Mouse (Mus musculus) heart, adult 2 months (tissue): ENCODE data around the gene Cercam. TPM values are rescaled to one million over a fixed set of nuclear protein-coding genes. Genes with fewer than 3 reads are reported as not detected.
A peak's percentile ranks its signal among the peaks of the same experiment; 100 is the strongest.

Experiments used
- DNase-seq, 2 experiments: peaks; one replicate each; pipeline ENCODE4 v3.0.0; 2021
- H3K27ac ChIP-seq: fragments of 200-600 bp; 2 replicates; pipeline ENCODE4 v1.8.1; 2022
- H3K27me3 ChIP-seq: fragments of 200-500 bp; 2 replicates; pipeline ENCODE4 v1.6.1; 2012; ENCODE audit warnings: mild to moderate bottlenecking, low read length, inconsistent platforms, mixed read lengths; ENCODE audit not compliant: control insufficient read depth, insufficient read depth
- H3K36me3 ChIP-seq: fragments of 200-500 bp; 2 replicates; pipeline ENCODE4 v1.6.1; 2012; ENCODE audit warnings: low read length, inconsistent platforms; ENCODE audit not compliant: control insufficient read depth, insufficient read depth
- H3K4me1 ChIP-seq: fragments of 200-500 bp; 2 replicates; pipeline ENCODE4 v1.6.1; 2011; ENCODE audit warnings: low read length; ENCODE audit not compliant: control insufficient read depth, insufficient read depth
- H3K4me3 ChIP-seq: fragments of 200-600 bp; 2 replicates; pipeline ENCODE4 v1.8.1; 2022
- H3K79me2 ChIP-seq: fragments of 200-500 bp; replicated peaks from 2 replicates; pipeline ENCODE4 v1.6.1; 2012; ENCODE audit warnings: mild to moderate bottlenecking, inconsistent platforms, low read length, moderate library complexity, mixed read lengths; ENCODE audit not compliant: control insufficient read depth, insufficient read depth
- H3K9ac ChIP-seq: fragments of 200-500 bp; 2 replicates; pipeline ENCODE4 v1.6.1; 2012; ENCODE audit warnings: low read depth, mild to moderate bottlenecking, control low read depth, inconsistent platforms, low read length, mixed read lengths
- CTCF ChIP-seq: fragments of 200-600 bp; IDR thresholded peaks from 2 replicates; pipeline ENCODE4 v1.8.1; 2022; ENCODE audit warnings: antibody characterized with exemption, mild to moderate bottlenecking, moderate library complexity
- EP300 ChIP-seq: fragments of 200-500 bp; IDR thresholded peaks from 2 replicates; pipeline ENCODE4 v1.6.1; 2011; ENCODE audit warnings: low read depth, low read length, control low read depth; ENCODE audit not compliant: insufficient read depth
- POLR2A ChIP-seq: fragments of 200-500 bp; IDR thresholded peaks from 2 replicates; pipeline ENCODE4 v1.6.1; 2011; ENCODE audit warnings: mild to moderate bottlenecking, low read depth, low read length, control low read depth; ENCODE audit not compliant: insufficient read depth
- WGBS: fragments of 180-500 bp; shearing (Covaris S2); methylation state at CpG from one replicate; pipeline ENCODE4 v1.1.7; 2018; 5-methylcytosine and 5-hydroxymethylcytosine counted together
- intact Hi-C: fragments of 180-260 bp; cut with DNase I; formaldehyde crosslinking; loops from one replicate; pipeline ENCODE4 v1.15.1; 2025
- polyA plus RNA-seq: library from polyadenylated mRNA; depleted of rRNA; stranded (reverse); fragments of >200 nt; gene quantifications from 2 replicates; pipeline ENCODE4 v1.2.3, GENCODE M21; 2012
- total RNA-seq, 2 experiments: library from RNA; stranded (reverse); gene quantifications; 2 replicates each; pipeline ENCODE4 v1.2.3; 2021

Gene Cercam
- total and polyA plus RNA-seq, 3 experiments, result 3.0 to 6.9 (median 4.1) TPM

GRCm38 (mm10) chr2:29857967-29858366 lies 11.0 kb upstream of the Cercam start:
- Histone ChIP-seq H3K27ac (no peak overlapping the region), H3K4me3 (no peak overlapping the region), H3K79me2 (no peaks in the 10 kb centered on the region), H3K36me3 (no peaks in the 10 kb centered on the region), H3K9ac (no peak overlapping the region), H3K4me1 (no peaks in the 10 kb centered on the region), H3K27me3 (no peaks in the 10 kb centered on the region)
- TF ChIP-seq EP300 (no peak), POLR2A (no peak), CTCF (no peak)
- intact Hi-C loops, result loop anchor here (2.0 kb wide), 1 partner anchor 41 kb away; no protein-coding TSS in a partner anchor
- 61% methylated on average over 5 of the region's 5 CpGs for WGBS
- DNase-seq, result no peak

GRCm38 (mm10) chr2:29858748-29859473 lies 10.1 kb upstream of the Cercam start:
- Histone ChIP-seq H3K4me3 (no peak overlapping the region), H3K79me2 (no peaks in the 10 kb centered on the region), H3K36me3 (no peaks in the 10 kb centered on the region), H3K27ac (no peak overlapping the region), H3K4me1 (no peaks in the 10 kb centered on the region), H3K9ac (no peak overlapping the region), H3K27me3 (no peaks in the 10 kb centered on the region)
- peak; percentile 75 for TF ChIP-seq CTCF
- no peak for TF ChIP-seq POLR2A
- 0 out of 2 replicates have a peak, but pooled peaks have one; percentile 22 for TF ChIP-seq EP300
- intact Hi-C loops, result loop anchor here (2.0 kb wide), 1 partner anchor 42 kb away; no protein-coding TSS in a partner anchor
- 5% methylated on average over 5 of the region's 5 CpGs for WGBS
- peak in 1 of 2 experiments; percentile 44 for DNase-seq

- no peak overlapping the region for H3K9ac ChIP-seq
- H3K27ac ChIP-seq, result no peak overlapping the region
- intact Hi-C loops, result no loop called here
- H3K4me3 ChIP-seq, result no peak overlapping the region
- no peaks in the 10 kb centered on the region for H3K79me2 ChIP-seq
- H3K36me3 ChIP-seq, result no peaks in the 10 kb centered on the region
- H3K27me3 ChIP-seq, result no peaks in the 10 kb centered on the region
- 77% methylated on average over 4 of the region's 4 CpGs for WGBS
- TF ChIP-seq CTCF, result no peak
- DNase-seq, result no peak
- H3K4me1 ChIP-seq, result no peaks in the 10 kb centered on the region
These were observed 3.8 kb upstream of the Cercam start for GRCm38 (mm10) chr2:29865125-29865524.

- intact Hi-C loops, result loop anchor here (1.0 kb wide), 1 partner anchor 107 kb away; no protein-coding TSS in a partner anchor
- peak overlapping the region; percentile 57 for H3K27ac ChIP-seq
- no peak for TF ChIP-seq CTCF
- no peak for TF ChIP-seq EP300
- no peak for TF ChIP-seq POLR2A
These were observed 885 bp downstream of the Cercam start for GRCm38 (mm10) chr2:29869646-29870451.

GRCm38 (mm10) chr2:29872581-29873295 lies 3.8 kb downstream of the Cercam start:
- H3K4me1 ChIP-seq, result no peaks in the 10 kb centered on the region
- TF ChIP-seq EP300 (no peak), POLR2A (no peak), CTCF (no peak)
- no peak overlapping the region for H3K9ac ChIP-seq
- WGBS, result 77% methylated on average over 10 of the region's 10 CpGs
- H3K27ac ChIP-seq, result no peak overlapping the region
- H3K27me3 ChIP-seq, result no peaks in the 10 kb centered on the region
- intact Hi-C loops, result no loop called here
- no peak overlapping the region for H3K4me3 ChIP-seq
- no peaks in the 10 kb centered on the region for H3K36me3 ChIP-seq
- no peak for DNase-seq
- no peaks in the 10 kb centered on the region for H3K79me2 ChIP-seq

More at GRCm38 (mm10) chr2:29869646-29870451, 885 bp downstream of the Cercam start:
- Histone ChIP-seq H3K4me1 (no peaks in the 10 kb centered on the region), H3K4me3 (peak overlapping the region; percentile 59), H3K9ac (peak overlapping the region; percentile 68), H3K27me3 (no peaks in the 10 kb centered on the region), H3K36me3 (no peaks in the 10 kb centered on the region), H3K79me2 (no peaks in the 10 kb centered on the region)
- WGBS, result 26% methylated on average over 17 of the region's 17 CpGs
- peak; percentile 48 to 57 for DNase-seq

GRCm38 (mm10) chr2:29873801-29874200 lies 4.8 kb downstream of the Cercam start:
- intact Hi-C loops, result no loop called here
- Histone ChIP-seq H3K79me2 (no peaks in the 10 kb centered on the region), H3K27ac (no peak overlapping the region)

More at GRCm38 (mm10) chr2:29873801-29874200, 4.8 kb downstream of the Cercam start:
- Histone ChIP-seq H3K27me3 (no peaks in the 10 kb centered on the region), H3K9ac (no peak overlapping the region), H3K4me3 (no peak overlapping the region), H3K4me1 (no peaks in the 10 kb centered on the region), H3K36me3 (no peaks in the 10 kb centered on the region)
- no peak for DNase-seq
- WGBS, result 85% methylated on average over 4 of the region's 4 CpGs
- TF ChIP-seq CTCF (no peak), EP300 (no peak), POLR2A (no peak)
